ENCODE assay signal across 25 mouse cellular contexts in genomic region chr5:139776966-139777365, GRCm38 (mm10). TPM values are rescaled to one million over a fixed set of nuclear protein-coding genes. Genes with fewer than 3 reads are reported as not detected.
DNase-seq lines count a peak whose midpoint lies in the region; ATAC-seq lines count a peak whose summit lies in the region.
"Had no signal": no experiment of that assay in that cellular context is flagged by ENCODE, and none has a peak within 500 bp of the region (broad histone marks: within the 10 kb centered on the region; RNA-seq: fewer than 3 reads in every experiment).

No protein-coding gene starts in this region.

- no peak for DNase-seq in heart, adult 9 months (ENCODE audit: low spot score in 2 of 2)
- DNase-seq in 416B (ENCODE audit: low read depth), result peak; percentile 92
- DNase-seq in thymus, postnatal 10 days (ENCODE audit: low spot score in 2 of 2), result peak; percentile 65 to 73
- no peak for DNase-seq in gastrocnemius, postnatal 10 days
- DNase-seq in right cerebral cortex, postnatal 10 days (ENCODE audit: low spot score in 2 of 2), result no peak
- no peak for DNase-seq in testis, postnatal 14 days (ENCODE audit: low spot score)
- DNase-seq: adrenal gland, postnatal 10 days; cerebellum, postnatal 36 days; gastrocnemius, adult 2 months; heart, adult 2 months; kidney, adult 11 months; lung, adult 2 months; right cerebral cortex, adult 18-20 months had no signal

- H3K27ac ChIP-seq in heart, embryonic 11.5 days (ENCODE audit: low read depth, low read length), result no peak overlapping the region
- H3K27ac ChIP-seq in liver, embryonic 16.5 days (ENCODE audit: low read length), result peak overlapping the region; percentile 48
- H3K27ac ChIP-seq: gastrocnemius, adult 2 months; heart, adult 2 months; hindbrain, embryonic 10.5 days; limb, embryonic 12.5 days; midbrain, embryonic 12.5 days; neural tube, embryonic 13.5 days had no signal

- WGBS in heart, embryonic 11.5 days (ENCODE audit: insufficient replicate concordance), result 81% methylated on average over 5 of the region's 5 CpGs
- WGBS in liver, embryonic 16.5 days (ENCODE audit: insufficient replicate concordance), result 30% methylated on average over 5 of the region's 5 CpGs

- H3K4me1 ChIP-seq in heart, embryonic 11.5 days (ENCODE audit: control insufficient read depth, insufficient read depth, low read length), result peaks cover 7% of the 10 kb centered on the region
- H3K4me1 ChIP-seq in liver, embryonic 16.5 days (ENCODE audit: control insufficient read depth, low read depth, low read length), result peaks cover 12% of the 10 kb centered on the region

- no peak for ATAC-seq in heart, embryonic 11.5 days (replicated peaks; ENCODE audit: insufficient number of reproducible peaks, low FRiP score, low TSS enrichment)
- ATAC-seq in liver, embryonic 16.5 days (ENCODE audit: low read depth), result no peak
- ATAC-seq: activated CD4-positive, CD25-positive, alpha-beta regulatory T cell, adult 4 months had no signal

- no peaks in the 10 kb centered on the region for H3K27me3 ChIP-seq in heart, embryonic 11.5 days (ENCODE audit: control insufficient read depth, insufficient read depth, low read length)
- H3K27me3 ChIP-seq in liver, embryonic 16.5 days (ENCODE audit: control insufficient read depth, insufficient read depth, low read depth, low read length), result no peaks in the 10 kb centered on the region
- H3K27me3 ChIP-seq: limb, embryonic 12.5 days; midbrain, embryonic 12.5 days; neural tube, embryonic 13.5 days had no signal

- H3K4me3 ChIP-seq in heart, embryonic 11.5 days (ENCODE audit: low read depth, low read length), result no peak overlapping the region
- no peak overlapping the region for H3K4me3 ChIP-seq in liver, embryonic 16.5 days (ENCODE audit: low read depth, low read length)
- H3K4me3 ChIP-seq: gastrocnemius, adult 2 months; heart, adult 2 months; hindbrain, embryonic 10.5 days; limb, embryonic 12.5 days; midbrain, embryonic 12.5 days; neural tube, embryonic 13.5 days had no signal

- no peaks in the 10 kb centered on the region for H3K9me3 ChIP-seq in heart, embryonic 11.5 days (replicated peaks; ENCODE audit: control insufficient read depth, low read length)
- H3K9me3 ChIP-seq in liver, embryonic 16.5 days (replicated peaks; ENCODE audit: control insufficient read depth, low read length), result no peaks in the 10 kb centered on the region
- H3K9me3 ChIP-seq: G1E; hindbrain, embryonic 10.5 days; limb, embryonic 12.5 days; midbrain, embryonic 12.5 days; neural tube, embryonic 13.5 days had no signal

- H3K4me2 ChIP-seq in heart, embryonic 11.5 days, result no peak overlapping the region
- H3K4me2 ChIP-seq in liver, embryonic 16.5 days (ENCODE audit: low read depth, low read length), result no peak overlapping the region
- H3K4me2 ChIP-seq: limb, embryonic 12.5 days; midbrain, embryonic 12.5 days; neural tube, embryonic 13.5 days had no signal

- peaks cover 6% of the 10 kb centered on the region; the same call in 1 of the 2 replicates for H3K36me3 ChIP-seq in heart, embryonic 11.5 days (ENCODE audit: control insufficient read depth, insufficient read depth, low read length)
- H3K36me3 ChIP-seq in liver, embryonic 16.5 days (ENCODE audit: control insufficient read depth, insufficient read depth), result no peaks in the 10 kb centered on the region; the same call in 1 of the 2 replicates

- 0 out of 2 replicates have a peak overlapping the region, but pooled peaks have one; percentile 22 for H3K9ac ChIP-seq in heart, embryonic 11.5 days (ENCODE audit: low read depth, low read length)
- H3K9ac ChIP-seq in liver, embryonic 16.5 days (ENCODE audit: low read depth, low read length), result no peak overlapping the region
- H3K9ac ChIP-seq: limb, embryonic 12.5 days; midbrain, embryonic 12.5 days; neural tube, embryonic 13.5 days had no signal

RNA-seq across cellular contexts. Expression of gene Ints1, which starts 1.5 kb away (rescaled TPM):
- 21.4 and 26.4 TPM in 2 replicates for polyA plus RNA-seq in heart, embryonic 11.5 days (2014; fragmentation: Nextera tagmentation; extraction: Ambion mirVana)
- 10.4 and 11.2 TPM in 2 replicates for polyA plus RNA-seq in liver, embryonic 16.5 days (2015; fragmentation: Nextera tagmentation; extraction: Ambion mirVana)
- total RNA-seq in gastrocnemius, postnatal 10 days (2021), result 10 to 100 TPM; 36.4 to 36.7 TPM

RNA-seq across cellular contexts. Expression of gene Mafk, which starts 14.3 kb away (rescaled TPM):
- 13.5 and 19.1 TPM in 2 replicates for polyA plus RNA-seq in heart, embryonic 11.5 days (2014; fragmentation: Nextera tagmentation; extraction: Ambion mirVana)
- polyA plus RNA-seq in liver, embryonic 16.5 days (2015; fragmentation: Nextera tagmentation; extraction: Ambion mirVana), result 43.3 and 44.6 TPM in 2 replicates
- 1 to 10 TPM; 8.8 to 9.6 TPM for total RNA-seq in gastrocnemius, postnatal 10 days (2021)

RNA-seq across cellular contexts. Expression of gene Micall2, which starts 40.8 kb away (rescaled TPM):
- 2.4 and 3.8 TPM in 2 replicates for polyA plus RNA-seq in heart, embryonic 11.5 days (2014; fragmentation: Nextera tagmentation; extraction: Ambion mirVana)
- 10.4 and 11.1 TPM in 2 replicates for polyA plus RNA-seq in liver, embryonic 16.5 days (2015; fragmentation: Nextera tagmentation; extraction: Ambion mirVana)
- total RNA-seq in gastrocnemius, postnatal 10 days (2021), result 1 to 10 TPM; 3.8 to 5.7 TPM
- polyA plus RNA-seq: activated CD4-positive, CD25-positive, alpha-beta regulatory T cell, adult 4 months had no signal

RNA-seq across cellular contexts. Expression of gene Tmem184a, which starts 42.8 kb away (rescaled TPM):
- polyA plus RNA-seq in heart, embryonic 11.5 days (2014; fragmentation: Nextera tagmentation; extraction: Ambion mirVana), result 2.6 and 3.0 TPM in 2 replicates
- polyA plus RNA-seq in liver, embryonic 16.5 days (2015; fragmentation: Nextera tagmentation; extraction: Ambion mirVana), result 0.95 and 1.7 TPM in 2 replicates
- under 1 TPM; 0.32 to 0.52 TPM for total RNA-seq in gastrocnemius, postnatal 10 days (2021)

RNA-seq across cellular contexts. Expression of gene Gm26938, which starts 49.2 kb away (rescaled TPM):
- polyA plus RNA-seq in heart, embryonic 11.5 days (2014; fragmentation: Nextera tagmentation; extraction: Ambion mirVana), result not detected in 2 replicates
- 0.14 TPM in 1 of 2 replicates, not detected in the other for polyA plus RNA-seq in liver, embryonic 16.5 days (2015; fragmentation: Nextera tagmentation; extraction: Ambion mirVana)
- total RNA-seq in gastrocnemius, postnatal 10 days (2021), result not detected
- total RNA-seq: adrenal gland, postnatal 10 days; G1E; gastrocnemius, adult 2 months; heart, adult 2 months; layer of hippocampus, postnatal 14 days; left cerebral cortex, postnatal 10 days had no signal
- polyA plus RNA-seq: activated CD4-positive, CD25-positive, alpha-beta regulatory T cell, adult 4 months; brain, embryonic 14.5 days; G1E; heart, adult 2 months; hindbrain, embryonic 10.5 days; lung, adult 2 months; midbrain, embryonic 12.5 days; neural tube, embryonic 13.5 days; small intestine, adult 2 months had no signal

Comparison
In these comparisons a context has a peak if more than half of its experiments do, and no peak if none do; other contexts are left out.
1. DNase-seq: peak in 416B (single experiment) and thymus, postnatal 10 days (2 of 2); none in heart, adult 9 months (0 of 2), gastrocnemius, postnatal 10 days (single experiment), right cerebral cortex, postnatal 10 days (0 of 2) and testis, postnatal 14 days (single experiment).